Mouse (Mus musculus): ENCODE measurements around the gene Psmg3. TPM values are rescaled to one million over a fixed set of nuclear protein-coding genes. Genes with fewer than 3 reads are reported as not detected.

Gene Psmg3
- polyA plus RNA-seq, 1 experiment = 29.2 TPM

GRCm38 (mm10) chr5:139817292-139817691 is 9.4 kb downstream of the Psmg3 start:
- DNase-seq = no peak
- Histone ChIP-seq H3K36me3 (ENCODE audit: control insufficient read depth, insufficient read depth, low read length) (no peaks in the 10 kb centered on the region), H3K27ac (ENCODE audit: insufficient read depth, low read depth, low read length) (no peak overlapping the region), H3K4me3 (ENCODE audit: insufficient read depth, low read depth, low read length) (no peak overlapping the region), H3K27me3 (replicated peaks; ENCODE audit: control insufficient read depth, insufficient read depth, low read length) (no peaks in the 10 kb centered on the region), H3K4me1 (ENCODE audit: control insufficient read depth, insufficient read depth, low read length) (no peaks in the 10 kb centered on the region)
- 0% methylated on average over 1 of the region's 1 CpGs for WGBS
- TF ChIP-seq POLR2A (IDR thresholded peaks at IDR 0.05; ENCODE audit: low read depth, low read length) = no peak
- peak; percentile 81 for TF ChIP-seq CTCF (conservative IDR thresholded peaks at IDR 0.05; ENCODE audit: insufficient read depth, insufficient read length, low read depth, low read length)

- Histone ChIP-seq H3K4me1 (ENCODE audit: control insufficient read depth, insufficient read depth, low read length) (0 out of 2 replicates have a peak, but pooled peaks cover 5% of the 10 kb centered on the region), H3K27me3 (replicated peaks; ENCODE audit: control insufficient read depth, insufficient read depth, low read length) (no peaks in the 10 kb centered on the region), H3K4me3 (ENCODE audit: insufficient read depth, low read depth, low read length) (no peak overlapping the region), H3K27ac (ENCODE audit: insufficient read depth, low read depth, low read length) (no peak overlapping the region), H3K36me3 (ENCODE audit: control insufficient read depth, insufficient read depth, low read length) (no peaks in the 10 kb centered on the region)
- no peak for DNase-seq
- TF ChIP-seq CTCF (conservative IDR thresholded peaks at IDR 0.05; ENCODE audit: insufficient read depth, insufficient read length, low read depth, low read length) (no peak), POLR2A (IDR thresholded peaks at IDR 0.05; ENCODE audit: low read depth, low read length) (no peak)
These were observed 10.2 kb downstream of the Psmg3 start for GRCm38 (mm10) chr5:139816445-139816844.

GRCm38 (mm10) chr5:139815964-139816363 is 10.7 kb downstream of the Psmg3 start:
- no peaks in the 10 kb centered on the region for H3K36me3 ChIP-seq (ENCODE audit: control insufficient read depth, insufficient read depth, low read length)
- no peak for TF ChIP-seq POLR2A (IDR thresholded peaks at IDR 0.05; ENCODE audit: low read depth, low read length)
- TF ChIP-seq CTCF (conservative IDR thresholded peaks at IDR 0.05; ENCODE audit: insufficient read depth, insufficient read length, low read depth, low read length) = no peak
- 73% methylated on average over 6 of the region's 6 CpGs for WGBS
- no peak overlapping the region for H3K27ac ChIP-seq (ENCODE audit: insufficient read depth, low read depth, low read length)
- no peak overlapping the region for H3K4me3 ChIP-seq (ENCODE audit: insufficient read depth, low read depth, low read length)
- no peak for DNase-seq
- H3K4me1 ChIP-seq (ENCODE audit: control insufficient read depth, insufficient read depth, low read length) = 0 out of 2 replicates have a peak, but pooled peaks cover 5% of the 10 kb centered on the region
- H3K27me3 ChIP-seq (replicated peaks; ENCODE audit: control insufficient read depth, insufficient read depth, low read length) = no peaks in the 10 kb centered on the region

- Histone ChIP-seq H3K27me3 (replicated peaks; ENCODE audit: control insufficient read depth, insufficient read depth, low read length) (no peaks in the 10 kb centered on the region), H3K36me3 (ENCODE audit: control insufficient read depth, insufficient read depth, low read length) (no peaks in the 10 kb centered on the region), H3K27ac (ENCODE audit: insufficient read depth, low read depth, low read length) (peak overlapping the region; percentile 29), H3K4me1 (ENCODE audit: control insufficient read depth, insufficient read depth, low read length) (0 out of 2 replicates have a peak, but pooled peaks cover 5% of the 10 kb centered on the region), H3K4me3 (ENCODE audit: insufficient read depth, low read depth, low read length) (peak overlapping the region; percentile 39)
- WGBS = 4% methylated on average over 13 of the region's 13 CpGs
- no peak for TF ChIP-seq CTCF (conservative IDR thresholded peaks at IDR 0.05; ENCODE audit: insufficient read depth, insufficient read length, low read depth, low read length)
- TF ChIP-seq POLR2A (IDR thresholded peaks at IDR 0.05; ENCODE audit: low read depth, low read length) = peak; percentile 60
- DNase-seq = peak; percentile 95
These were observed 12.7 kb downstream of the Psmg3 start for GRCm38 (mm10) chr5:139813963-139814381.

GRCm38 (mm10) chr5:139813126-139813490 is 13.6 kb downstream of the Psmg3 start:
- 42% methylated on average over 10 of the region's 10 CpGs for WGBS
- DNase-seq = no peak
- no peak for TF ChIP-seq CTCF (conservative IDR thresholded peaks at IDR 0.05; ENCODE audit: insufficient read depth, insufficient read length, low read depth, low read length)
- TF ChIP-seq POLR2A (IDR thresholded peaks at IDR 0.05; ENCODE audit: low read depth, low read length) = no peak
- 0 out of 2 replicates have a peak, but pooled peaks cover 5% of the 10 kb centered on the region for H3K4me1 ChIP-seq (ENCODE audit: control insufficient read depth, insufficient read depth, low read length)
- no peaks in the 10 kb centered on the region for H3K36me3 ChIP-seq (ENCODE audit: control insufficient read depth, insufficient read depth, low read length)
- H3K4me3 ChIP-seq (ENCODE audit: insufficient read depth, low read depth, low read length) = peak overlapping the region; percentile 39; the same call in 1 of the 2 replicates
- peak overlapping the region; percentile 24; the same call in 1 of the 2 replicates for H3K27ac ChIP-seq (ENCODE audit: insufficient read depth, low read depth, low read length)
- H3K27me3 ChIP-seq (replicated peaks; ENCODE audit: control insufficient read depth, insufficient read depth, low read length) = no peaks in the 10 kb centered on the region

GRCm38 (mm10) chr5:139812398-139813125 is 14.1 kb downstream of the Psmg3 start:
- H3K4me3 ChIP-seq (ENCODE audit: insufficient read depth, low read depth, low read length) = no peak overlapping the region
- DNase-seq = no peak
- TF ChIP-seq POLR2A (IDR thresholded peaks at IDR 0.05; ENCODE audit: low read depth, low read length) = no peak
- WGBS = 60% methylated on average over 20 of the region's 20 CpGs
- H3K27me3 ChIP-seq (replicated peaks; ENCODE audit: control insufficient read depth, insufficient read depth, low read length) = no peaks in the 10 kb centered on the region
- H3K36me3 ChIP-seq (ENCODE audit: control insufficient read depth, insufficient read depth, low read length) = no peaks in the 10 kb centered on the region
- 0 out of 2 replicates have a peak overlapping the region, but pooled peaks have one; percentile 41 for H3K27ac ChIP-seq (ENCODE audit: insufficient read depth, low read depth, low read length)
- 0 out of 2 replicates have a peak, but pooled peaks cover 5% of the 10 kb centered on the region for H3K4me1 ChIP-seq (ENCODE audit: control insufficient read depth, insufficient read depth, low read length)

GRCm38 (mm10) chr5:139811677-139812397 is 14.8 kb downstream of the Psmg3 start:
- no peaks in the 10 kb centered on the region for H3K27me3 ChIP-seq (replicated peaks; ENCODE audit: control insufficient read depth, insufficient read depth, low read length)
- H3K36me3 ChIP-seq (ENCODE audit: control insufficient read depth, insufficient read depth, low read length) = no peaks in the 10 kb centered on the region
- 0 out of 2 replicates have a peak, but pooled peaks cover 5% of the 10 kb centered on the region for H3K4me1 ChIP-seq (ENCODE audit: control insufficient read depth, insufficient read depth, low read length)
- 56% methylated on average over 15 of the region's 15 CpGs for WGBS
- peak overlapping the region; percentile 72 for H3K27ac ChIP-seq (ENCODE audit: insufficient read depth, low read depth, low read length)
- no peak for TF ChIP-seq POLR2A (IDR thresholded peaks at IDR 0.05; ENCODE audit: low read depth, low read length)
- no peak for TF ChIP-seq CTCF (conservative IDR thresholded peaks at IDR 0.05; ENCODE audit: insufficient read depth, insufficient read length, low read depth, low read length)
- H3K4me3 ChIP-seq (ENCODE audit: insufficient read depth, low read depth, low read length) = no peak overlapping the region
- peak; percentile 70 for DNase-seq

Data from kidney, adult 2 months (tissue).